Mouse (Mus musculus) cerebellum, adult 2 months (tissue): ENCODE results near the gene Robo2.

Experiments used
- CTCF ChIP-seq: fragments of 200-500 bp; IDR thresholded peaks from 2 replicates; pipeline ENCODE4 v1.5.1; 2011; ENCODE audit warnings: low read depth, mild to moderate bottlenecking, control low read depth, low read length, moderate library complexity, borderline replicate concordance; ENCODE audit not compliant: insufficient read depth
- POLR2A ChIP-seq: fragments of 200-500 bp; IDR thresholded peaks from 2 replicates; pipeline ENCODE4 v1.6.1; 2011; ENCODE audit warnings: low read length, control low read depth, borderline replicate concordance; ENCODE audit not compliant: insufficient read depth

- no peak for TF ChIP-seq POLR2A
- no peak for TF ChIP-seq CTCF
Observed at GRCm38 (mm10) chr16:74191621-74192020, 220.0 kb downstream of the Robo2 start.
